Mouse (Mus musculus): ENCODE results near the gene Tubgcp2. TPM values are rescaled to one million over a fixed set of nuclear protein-coding genes. Genes with fewer than 3 reads are reported as not detected.
A peak's percentile ranks its signal among the peaks of the same experiment; 100 is the strongest.

The Tubgcp2 gene
- polyA plus RNA-seq, 2 experiments = 19.3 to 21.6 TPM

- peak overlapping the region in 1 of 2 experiments; percentile 4; a peak in 1 of 4 replicates for H3K4me3 ChIP-seq (ENCODE audit: insufficient read depth in 1 of 2, low read depth in 2 of 2, low read length in 2 of 2)
- 2% methylated on average over 33 of the region's 33 CpGs for WGBS (ENCODE audit: insufficient replicate concordance)
Measured at GRCm38 (mm10) chr7:140047811-140048311, 11.4 kb upstream of the Tubgcp2 start.

GRCm38 (mm10) chr7:140045546-140045945 lies 9.1 kb upstream of the Tubgcp2 start:
- H3K4me2 ChIP-seq (ENCODE audit: low read depth) = no peak overlapping the region
- 50% methylated on average over 4 of the region's 4 CpGs for WGBS (ENCODE audit: insufficient replicate concordance)
- DNase-seq (ENCODE audit: low read depth in 3 of 3, low spot score in 3 of 3) = no peak
- TF ChIP-seq EP300 (IDR thresholded peaks at IDR 0.05; ENCODE audit: low read depth) = no peak
- TF ChIP-seq CTCF (IDR thresholded peaks at IDR 0.05; ENCODE audit: low read depth) = no peak
- H3K9me3 ChIP-seq (ENCODE audit: control insufficient read depth, low read length) = no peaks in the 10 kb centered on the region
- no peak for ATAC-seq (ENCODE audit: insufficient read depth)
- H3K4me3 ChIP-seq (ENCODE audit: insufficient read depth in 1 of 2, low read depth in 2 of 2, low read length in 2 of 2) = no peak overlapping the region
- H3K27ac ChIP-seq = no peak overlapping the region
- H3K27me3 ChIP-seq (ENCODE audit: control insufficient read depth, insufficient read depth, low read length) = peaks cover 57% of the 10 kb centered on the region
- H3K9ac ChIP-seq (replicated peaks) = no peak overlapping the region
- H3K36me3 ChIP-seq (replicated peaks; ENCODE audit: control insufficient read depth, insufficient read depth, low read depth) = no peaks in the 10 kb centered on the region
- peaks cover 4 to 6% of the 10 kb centered on the region in 2 experiments; a peak in 3 of 4 replicates for H3K4me1 ChIP-seq (replicated peaks; ENCODE audit: control insufficient read depth in 2 of 2, insufficient read depth in 2 of 2, low read length in 1 of 2)

More at GRCm38 (mm10) chr7:140047811-140048311, 11.4 kb upstream of the Tubgcp2 start:
- Histone ChIP-seq H3K27ac (no peak overlapping the region), H3K9me3 (ENCODE audit: control insufficient read depth, low read length) (no peaks in the 10 kb centered on the region), H3K27me3 (ENCODE audit: control insufficient read depth, insufficient read depth, low read length) (peaks cover 75% of the 10 kb centered on the region), H3K4me1 (replicated peaks; ENCODE audit: control insufficient read depth in 2 of 2, insufficient read depth in 2 of 2, low read length in 1 of 2) (peaks cover 0 to under 1% of the 10 kb centered on the region in 2 experiments; a peak in 3 of 4 replicates), H3K9ac (replicated peaks) (no peak overlapping the region), H3K4me2 (ENCODE audit: low read depth) (peak overlapping the region; percentile 28; the same call in 1 of the 2 replicates), H3K36me3 (replicated peaks; ENCODE audit: control insufficient read depth, insufficient read depth, low read depth) (no peaks in the 10 kb centered on the region)
- no peak for ATAC-seq (ENCODE audit: insufficient read depth)
- TF ChIP-seq CTCF (IDR thresholded peaks at IDR 0.05; ENCODE audit: low read depth) (no peak), EP300 (IDR thresholded peaks at IDR 0.05; ENCODE audit: low read depth) (no peak)
- no peak for DNase-seq (ENCODE audit: low read depth in 3 of 3, low spot score in 3 of 3)

DNA sequence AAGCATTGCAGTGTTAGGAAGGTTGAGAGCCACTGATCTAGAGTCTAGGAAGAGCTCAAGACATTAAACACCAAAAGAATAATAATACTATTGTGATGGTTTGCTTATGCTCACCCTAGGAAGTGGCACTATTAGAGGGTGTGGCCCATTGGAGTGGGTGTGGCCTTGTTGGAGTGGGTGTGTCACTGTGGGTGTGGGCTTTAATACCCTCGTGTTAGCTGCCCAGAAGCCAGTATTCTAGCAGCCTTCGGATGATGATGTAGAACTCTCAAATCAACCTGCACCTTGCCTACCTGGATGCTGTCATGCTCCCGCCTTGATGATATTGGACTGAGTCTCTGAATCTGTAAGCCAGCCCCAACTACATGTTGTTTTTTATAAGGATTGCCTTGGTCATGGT lies 6.3 kb upstream of the Tubgcp2 start:
- H3K9me3 ChIP-seq (ENCODE audit: control insufficient read depth, low read length) = no peaks in the 10 kb centered on the region
- TF ChIP-seq CTCF (IDR thresholded peaks at IDR 0.05; ENCODE audit: low read depth) (no peak), EP300 (IDR thresholded peaks at IDR 0.05; ENCODE audit: low read depth) (no peak)
- H3K4me3 ChIP-seq (ENCODE audit: insufficient read depth in 1 of 2, low read depth in 2 of 2, low read length in 2 of 2) = no peak overlapping the region
- peaks cover 4 to 6% of the 10 kb centered on the region in 2 experiments; a peak in 3 of 4 replicates for H3K4me1 ChIP-seq (replicated peaks; ENCODE audit: control insufficient read depth in 2 of 2, insufficient read depth in 2 of 2, low read length in 1 of 2)
- no peaks in the 10 kb centered on the region; the same call in 1 of the 2 replicates for H3K36me3 ChIP-seq (replicated peaks; ENCODE audit: control insufficient read depth, insufficient read depth, low read depth)
- peaks cover 30% of the 10 kb centered on the region for H3K27me3 ChIP-seq (ENCODE audit: control insufficient read depth, insufficient read depth, low read length)
- DNase-seq (ENCODE audit: low read depth in 3 of 3, low spot score in 3 of 3) (no peak), ATAC-seq (ENCODE audit: insufficient read depth) (no peak)
- no peak overlapping the region for H3K9ac ChIP-seq (replicated peaks)
- H3K27ac ChIP-seq = no peak overlapping the region
- no peak overlapping the region for H3K4me2 ChIP-seq (ENCODE audit: low read depth)
- 48% methylated on average over 3 of the region's 3 CpGs for WGBS (ENCODE audit: insufficient replicate concordance)

- Histone ChIP-seq H3K9me3 (ENCODE audit: control insufficient read depth, low read length) (no peaks in the 10 kb centered on the region), H3K9ac (replicated peaks) (no peak overlapping the region), H3K36me3 (replicated peaks; ENCODE audit: control insufficient read depth, insufficient read depth, low read depth) (peaks cover 15% of the 10 kb centered on the region), H3K4me3 (ENCODE audit: insufficient read depth in 1 of 2, low read depth in 2 of 2, low read length in 2 of 2) (peak overlapping the region; percentile 84 to 90), H3K4me2 (ENCODE audit: low read depth) (peak overlapping the region; percentile 75), H3K4me1 (replicated peaks; ENCODE audit: control insufficient read depth in 2 of 2, insufficient read depth in 2 of 2, low read length in 1 of 2) (peaks cover 3 to 10% of the 10 kb centered on the region in 2 experiments; a peak in 3 of 4 replicates), H3K27ac (no peak overlapping the region), H3K27me3 (ENCODE audit: control insufficient read depth, insufficient read depth, low read length) (no peaks in the 10 kb centered on the region)
- TF ChIP-seq EP300 (IDR thresholded peaks at IDR 0.05; ENCODE audit: low read depth) = no peak
- no peak for TF ChIP-seq CTCF (IDR thresholded peaks at IDR 0.05; ENCODE audit: low read depth)
- DNase-seq (ENCODE audit: low read depth in 3 of 3, low spot score in 3 of 3) = no peak
- 68% methylated on average over 3 of the region's 3 CpGs for WGBS (ENCODE audit: insufficient replicate concordance)
- no peak for ATAC-seq (ENCODE audit: insufficient read depth)
Measured at GRCm38 (mm10) chr7:140037171-140037555, 694 bp upstream of the Tubgcp2 start.

DNA sequence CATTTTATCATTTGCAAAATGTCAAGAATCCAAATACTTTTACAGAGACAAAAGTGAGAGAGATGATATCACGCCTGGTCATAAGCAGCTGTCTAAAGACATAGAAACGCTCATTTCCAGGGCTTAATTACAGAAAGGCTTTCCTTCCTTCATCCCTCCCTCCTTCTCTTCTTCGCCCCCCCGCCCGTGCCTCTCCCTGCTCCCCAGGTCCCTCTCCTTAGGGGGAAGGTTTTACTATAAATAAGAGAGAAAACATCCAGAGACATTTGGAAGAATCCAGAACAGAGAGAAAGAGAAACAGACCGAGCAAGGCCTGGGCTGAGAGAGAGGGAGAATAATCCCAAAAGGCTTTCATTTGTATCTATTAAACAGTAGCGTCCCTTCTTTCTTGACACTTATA lies 1.0 kb downstream of the Tubgcp2 start:
- WGBS (ENCODE audit: insufficient replicate concordance) = 11% methylated on average over 7 of the region's 7 CpGs

More for the DNA sequence above, 1.0 kb downstream of the Tubgcp2 start:
- Histone ChIP-seq H3K9me3 (ENCODE audit: control insufficient read depth, low read length) (no peaks in the 10 kb centered on the region), H3K4me3 (ENCODE audit: insufficient read depth in 1 of 2, low read depth in 2 of 2, low read length in 2 of 2) (peak overlapping the region; percentile 84 to 90), H3K4me1 (replicated peaks; ENCODE audit: control insufficient read depth in 2 of 2, insufficient read depth in 2 of 2, low read length in 1 of 2) (peaks cover 3 to 10% of the 10 kb centered on the region in 2 experiments; a peak in 3 of 4 replicates), H3K4me2 (ENCODE audit: low read depth) (peak overlapping the region; percentile 75), H3K27me3 (ENCODE audit: control insufficient read depth, insufficient read depth, low read length) (no peaks in the 10 kb centered on the region), H3K9ac (replicated peaks) (peak overlapping the region; percentile 94), H3K36me3 (replicated peaks; ENCODE audit: control insufficient read depth, insufficient read depth, low read depth) (peaks cover 30% of the 10 kb centered on the region), H3K27ac (peak overlapping the region; percentile 5; the same call in 1 of the 2 replicates)
- TF ChIP-seq CTCF (IDR thresholded peaks at IDR 0.05; ENCODE audit: low read depth) (no peak), EP300 (IDR thresholded peaks at IDR 0.05; ENCODE audit: low read depth) (no peak)
- DNase-seq (ENCODE audit: low read depth in 3 of 3, low spot score in 3 of 3) (no peak), ATAC-seq (ENCODE audit: insufficient read depth) (no peak)
